Mouse (Mus musculus) hindbrain, embryonic 15.5 days (tissue): Measurements from ENCODE around the gene Lrrc46. TPM values are rescaled to one million over a fixed set of nuclear protein-coding genes. Genes with fewer than 3 reads are reported as not detected.

Experiments used
- ATAC-seq: fragments of 200-750 bp; cut with Nextera tagmentation; 2 replicates; pipeline ENCODE4 v1.8.0; 2017; ENCODE audit warnings: low read depth, moderate number of reproducible peaks, moderate TSS enrichment; ENCODE audit not compliant: low FRiP score
- H3K27ac ChIP-seq: fragments of 300-500 bp; sonication (generic); replicated peaks from 2 replicates; pipeline ENCODE4 v1.5.1; 2015; ENCODE audit warnings: mild to moderate bottlenecking, inconsistent platforms
- H3K27me3 ChIP-seq: fragments of 300-500 bp; sonication (generic); 2 replicates; pipeline ENCODE4 v1.6.1; 2015; ENCODE audit warnings: control low read depth, inconsistent platforms
- H3K36me3 ChIP-seq: fragments of 300-500 bp; sonication (generic); 2 replicates; pipeline ENCODE4 v1.6.1; 2015; ENCODE audit warnings: control low read depth, inconsistent platforms
- H3K4me1 ChIP-seq: fragments of 300-500 bp; sonication (generic); replicated peaks from 2 replicates; pipeline ENCODE4 v1.6.1; 2015; ENCODE audit warnings: control low read depth, inconsistent platforms
- H3K4me2 ChIP-seq: fragments of 300-500 bp; sonication (generic); 2 replicates; pipeline ENCODE4 v1.6.1; 2015; ENCODE audit warnings: moderate library complexity, mild to moderate bottlenecking, inconsistent platforms
- H3K4me3 ChIP-seq: fragments of 300-500 bp; sonication (generic); 2 replicates; pipeline ENCODE4 v1.5.1; 2015; ENCODE audit warnings: mild to moderate bottlenecking, inconsistent platforms
- H3K9ac ChIP-seq: fragments of 300-500 bp; sonication (generic); 2 replicates; pipeline ENCODE4 v1.6.1; 2015; ENCODE audit warnings: inconsistent platforms
- H3K9me3 ChIP-seq: fragments of 300-500 bp; sonication (generic); 2 replicates; pipeline ENCODE4 v1.6.1; 2016; ENCODE audit warnings: control low read depth, inconsistent platforms
- WGBS: fragments of 180-500 bp; shearing (Covaris S2); methylation state at CpG from one replicate; pipeline ENCODE4 v1.1.7; 2015; 5-methylcytosine and 5-hydroxymethylcytosine counted together
- polyA plus RNA-seq: library from polyadenylated mRNA; unstranded; fragments of >200 nt; fragmentation: Nextera tagmentation; extraction: Ambion mirVana; gene quantifications from 2 replicates; pipeline ENCODE4 v1.2.1, GENCODE M21; 2015

Gene Lrrc46
- 3.3 and 3.6 TPM in 2 replicates for polyA plus RNA-seq

GRCm38 (mm10) chr11:97041022-97041899 is at the start of gene Lrrc46, which contains the start of gene Mrpl10:
Gene Lrrc46 (minus strand): TSS chr11:97041407.
Gene Mrpl10 (plus strand): TSS chr11:97041560.
- Histone ChIP-seq H3K4me3 (peak within 1 kb of the TSS; percentile 96), H3K9ac (peak within 1 kb of the TSS; percentile 91), H3K36me3 (peaks cover 10% of the 10 kb centered on the region; the same call in 1 of the 2 replicates), H3K27me3 (no peaks in the 10 kb centered on the region), H3K4me1 (peaks cover 16% of the 10 kb centered on the region), H3K27ac (peak within 1 kb of the TSS; percentile 88), H3K4me2 (peak within 1 kb of the TSS; percentile 89), H3K9me3 (no peaks in the 10 kb centered on the region)
- peak; percentile 95 for ATAC-seq
- under 1% methylated on average over 47 of the region's 48 CpGs for WGBS

GRCm38 (mm10) chr11:97086365-97086764 is 45.2 kb upstream of the Lrrc46 start:
- WGBS: 80% methylated on average over 6 of the region's 6 CpGs
- Histone ChIP-seq H3K9me3 (0 out of 2 replicates have a peak, but pooled peaks cover 3% of the 10 kb centered on the region), H3K27me3 (no peaks in the 10 kb centered on the region), H3K4me1 (no peaks in the 10 kb centered on the region; the same call in 1 of the 2 replicates), H3K9ac (no peak overlapping the region), H3K36me3 (no peaks in the 10 kb centered on the region), H3K4me2 (no peak overlapping the region), H3K4me3 (no peak overlapping the region), H3K27ac (no peak overlapping the region)
- ATAC-seq: no peak

- WGBS: 87% methylated on average over 14 of the region's 15 CpGs
- Histone ChIP-seq H3K27ac (no peak overlapping the region), H3K27me3 (no peaks in the 10 kb centered on the region), H3K4me2 (no peak overlapping the region), H3K4me3 (no peak overlapping the region), H3K36me3 (no peaks in the 10 kb centered on the region), H3K9ac (no peak overlapping the region), H3K9me3 (0 out of 2 replicates have a peak, but pooled peaks cover 3% of the 10 kb centered on the region), H3K4me1 (no peaks in the 10 kb centered on the region; the same call in 1 of the 2 replicates)
- no peak for ATAC-seq
These were observed 43.8 kb upstream of the Lrrc46 start for GRCm38 (mm10) chr11:97084821-97085505.

GRCm38 (mm10) chr11:97083401-97084140 is 42.4 kb upstream of the Lrrc46 start:
- H3K4me3 ChIP-seq: no peak overlapping the region
- no peaks in the 10 kb centered on the region; the same call in 1 of the 2 replicates for H3K4me1 ChIP-seq
- no peak overlapping the region; the same call in 1 of the 2 replicates for H3K4me2 ChIP-seq
- no peaks in the 10 kb centered on the region for H3K27me3 ChIP-seq
- 0 out of 2 replicates have a peak, but pooled peaks cover under 1% of the 10 kb centered on the region for H3K9me3 ChIP-seq
- no peak for ATAC-seq
- H3K27ac ChIP-seq: 0 out of 2 replicates have a peak overlapping the region, but pooled peaks have one; percentile 30
- 38% methylated on average over 22 of the region's 22 CpGs for WGBS
- no peak overlapping the region for H3K9ac ChIP-seq
- H3K36me3 ChIP-seq: no peaks in the 10 kb centered on the region

- Histone ChIP-seq H3K27ac (no peak overlapping the region), H3K4me1 (no peaks in the 10 kb centered on the region; the same call in 1 of the 2 replicates), H3K36me3 (no peaks in the 10 kb centered on the region), H3K9me3 (no peaks in the 10 kb centered on the region), H3K9ac (no peak overlapping the region), H3K4me2 (no peak overlapping the region), H3K4me3 (no peak overlapping the region), H3K27me3 (no peaks in the 10 kb centered on the region)
- no peak for ATAC-seq
- 42% methylated on average over 11 of the region's 11 CpGs for WGBS
These were observed 41.8 kb upstream of the Lrrc46 start for GRCm38 (mm10) chr11:97082977-97083376.

GRCm38 (mm10) chr11:97080291-97080690 is 39.1 kb upstream of the Lrrc46 start:
- no peak for ATAC-seq
- H3K9me3 ChIP-seq: no peaks in the 10 kb centered on the region
- WGBS: 38% methylated on average over 9 of the region's 9 CpGs

GRCm38 (mm10) chr11:97078751-97079150 is 37.5 kb upstream of the Lrrc46 start:
- Histone ChIP-seq H3K36me3 (no peaks in the 10 kb centered on the region), H3K4me1 (no peaks in the 10 kb centered on the region; the same call in 1 of the 2 replicates), H3K9ac (no peak overlapping the region), H3K27ac (no peak overlapping the region), H3K4me3 (no peak overlapping the region), H3K9me3 (no peaks in the 10 kb centered on the region), H3K27me3 (no peaks in the 10 kb centered on the region), H3K4me2 (no peak overlapping the region)
- ATAC-seq: no peak
- WGBS: 60% methylated on average over 4 of the region's 4 CpGs

More at GRCm38 (mm10) chr11:97080291-97080690, 39.1 kb upstream of the Lrrc46 start:
- Histone ChIP-seq H3K27ac (no peak overlapping the region), H3K36me3 (no peaks in the 10 kb centered on the region), H3K4me1 (no peaks in the 10 kb centered on the region; the same call in 1 of the 2 replicates), H3K4me3 (no peak overlapping the region), H3K27me3 (no peaks in the 10 kb centered on the region), H3K4me2 (no peak overlapping the region), H3K9ac (no peak overlapping the region)

- Histone ChIP-seq H3K36me3 (no peaks in the 10 kb centered on the region), H3K4me2 (no peak overlapping the region), H3K27ac (no peak overlapping the region), H3K9me3 (no peaks in the 10 kb centered on the region), H3K4me3 (no peak overlapping the region), H3K9ac (no peak overlapping the region), H3K27me3 (no peaks in the 10 kb centered on the region), H3K4me1 (no peaks in the 10 kb centered on the region)
- 74% methylated on average over 8 of the region's 8 CpGs for WGBS
- no peak for ATAC-seq
These were observed 33.0 kb upstream of the Lrrc46 start for GRCm38 (mm10) chr11:97074235-97074634.

GRCm38 (mm10) chr11:97072533-97072932 is 31.3 kb upstream of the Lrrc46 start:
- Histone ChIP-seq H3K4me1 (no peaks in the 10 kb centered on the region), H3K27me3 (no peaks in the 10 kb centered on the region), H3K9me3 (no peaks in the 10 kb centered on the region), H3K4me3 (no peak overlapping the region), H3K9ac (no peak overlapping the region), H3K4me2 (no peak overlapping the region), H3K36me3 (0 out of 2 replicates have a peak, but pooled peaks cover 4% of the 10 kb centered on the region), H3K27ac (no peak overlapping the region)
- peak; percentile 51; the same call in 1 of the 2 replicates for ATAC-seq
- WGBS: 29% methylated on average over 3 of the region's 3 CpGs

GRCm38 (mm10) chr11:97071129-97071528 is 29.9 kb upstream of the Lrrc46 start:
- Histone ChIP-seq H3K9ac (no peak overlapping the region), H3K36me3 (0 out of 2 replicates have a peak, but pooled peaks cover 10% of the 10 kb centered on the region), H3K27ac (no peak overlapping the region), H3K4me3 (no peak overlapping the region), H3K9me3 (no peaks in the 10 kb centered on the region), H3K27me3 (no peaks in the 10 kb centered on the region), H3K4me1 (no peaks in the 10 kb centered on the region), H3K4me2 (no peak overlapping the region)
- WGBS: 65% methylated on average over 1 of the region's 1 CpGs
- no peak for ATAC-seq

GRCm38 (mm10) chr11:97069770-97070169 is 28.6 kb upstream of the Lrrc46 start:
- no peak for ATAC-seq
- H3K4me2 ChIP-seq: no peak overlapping the region
- no peaks in the 10 kb centered on the region for H3K27me3 ChIP-seq
- H3K4me1 ChIP-seq: no peaks in the 10 kb centered on the region
- no peak overlapping the region for H3K4me3 ChIP-seq
- no peak overlapping the region for H3K27ac ChIP-seq
- H3K9ac ChIP-seq: no peak overlapping the region
- 89% methylated on average over 2 of the region's 2 CpGs for WGBS
- no peaks in the 10 kb centered on the region for H3K9me3 ChIP-seq
- 0 out of 2 replicates have a peak, but pooled peaks cover 10% of the 10 kb centered on the region for H3K36me3 ChIP-seq
